Mouse (Mus musculus) bone marrow, adult 2 months (tissue): Measurements from ENCODE around the gene Fancc.

Experiments
- CTCF ChIP-seq: fragments of 200-500 bp; IDR thresholded peaks from 2 replicates; pipeline ENCODE4 v1.5.1; 2011; ENCODE audit warnings: low read length, control low read depth; ENCODE audit not compliant: control insufficient read depth, insufficient read depth
- POLR2A ChIP-seq: fragments of 200-500 bp; IDR thresholded peaks from 2 replicates; pipeline ENCODE4 v1.6.1; 2011; ENCODE audit warnings: low read depth, mild to moderate bottlenecking, control low read depth, low read length, borderline replicate concordance; ENCODE audit not compliant: control insufficient read depth

GRCm38 (mm10) chr13:63323286-63324075 lies 173.6 kb downstream of the Fancc start:
- TF ChIP-seq CTCF (no peak), POLR2A (no peak)
